Mouse (Mus musculus) R1 (cell line): ENCODE data around the gene Ulk4.

Experiments
- DNase-seq: peaks from one replicate; pipeline ENCODE4 v3.0.0-alpha.2; 2018; ENCODE audit warnings: low read depth, low spot score

Gene Ulk4

GRCm38 (mm10) chr9:121020360-121020759, 256.6 kb downstream of the Ulk4 start:
- no peak for DNase-seq

- no peak for DNase-seq
Measured at GRCm38 (mm10) chr9:121019932-121020331, 257.1 kb downstream of the Ulk4 start.

- DNase-seq: no peak
Measured at GRCm38 (mm10) chr9:121018524-121019315, 258.3 kb downstream of the Ulk4 start.

- DNase-seq: no peak
Measured at GRCm38 (mm10) chr9:121015810-121016502, 261.0 kb downstream of the Ulk4 start.

- DNase-seq: peak; percentile 53
Measured at GRCm38 (mm10) chr9:121011540-121011939, 265.5 kb downstream of the Ulk4 start.

GRCm38 (mm10) chr9:121010544-121010943, 266.5 kb downstream of the Ulk4 start:
- DNase-seq: no peak

- DNase-seq: no peak
Measured at GRCm38 (mm10) chr9:121005961-121006360, 271.0 kb downstream of the Ulk4 start.

- DNase-seq: no peak
Measured at GRCm38 (mm10) chr9:121001681-121002540, 275.1 kb downstream of the Ulk4 start.

- no peak for DNase-seq
Measured at GRCm38 (mm10) chr9:121000641-121001320, 276.2 kb downstream of the Ulk4 start.

- no peak for DNase-seq
Measured at GRCm38 (mm10) chr9:120998696-120999095, 278.3 kb downstream of the Ulk4 start.

GRCm38 (mm10) chr9:120994223-120995155, 282.5 kb downstream of the Ulk4 start:
- no peak for DNase-seq

GRCm38 (mm10) chr9:120993004-120993403, 284.0 kb downstream of the Ulk4 start:
- DNase-seq: no peak

- no peak for DNase-seq
Measured at GRCm38 (mm10) chr9:120991801-120992200, 285.2 kb downstream of the Ulk4 start.

- no peak for DNase-seq
Measured at GRCm38 (mm10) chr9:120989806-120990700, 286.9 kb downstream of the Ulk4 start.

- no peak for DNase-seq
Measured at GRCm38 (mm10) chr9:120988088-120988487, 288.9 kb downstream of the Ulk4 start.

GRCm38 (mm10) chr9:120986994-120987393, 290.0 kb downstream of the Ulk4 start:
- DNase-seq: no peak

- DNase-seq: no peak
Measured at GRCm38 (mm10) chr9:120986255-120986654, 290.7 kb downstream of the Ulk4 start.

- no peak for DNase-seq
Measured at GRCm38 (mm10) chr9:120985524-120985923, 291.5 kb downstream of the Ulk4 start.

GRCm38 (mm10) chr9:120985009-120985408, 292.0 kb downstream of the Ulk4 start:
- no peak for DNase-seq
